Mouse (Mus musculus): ENCODE data around the gene Gm29797. TPM values are rescaled to one million over a fixed set of nuclear protein-coding genes. Genes with fewer than 3 reads are reported as not detected.

The Gm29797 gene
- polyA plus RNA-seq (2012; rRNA removed): 0.06 TPM in 1 of 2 replicates, not detected in the other

DNA sequence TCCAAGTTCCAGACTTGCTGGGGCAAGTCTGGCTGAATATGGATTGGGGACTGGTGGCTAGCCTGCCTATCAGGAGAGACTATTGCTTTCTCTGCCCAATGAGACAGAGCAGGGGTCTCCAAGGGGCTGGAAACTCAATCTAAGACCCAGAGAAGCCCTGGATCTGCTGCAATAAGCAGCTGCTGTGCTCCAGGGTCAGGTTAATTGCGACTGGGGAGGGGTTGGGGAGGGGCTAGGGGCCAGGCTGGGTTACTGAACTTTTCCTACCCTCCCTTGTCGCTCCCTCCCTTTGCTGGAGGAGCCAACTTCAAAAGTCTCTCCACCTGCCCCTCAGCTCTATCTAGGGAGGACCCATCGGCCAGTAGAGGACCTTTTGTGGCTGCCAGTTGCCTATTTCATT, at the start of gene Gm29797:
Gene Gm29797 (plus strand): TSS at position 301 of the 400 bp plus-strand sequence.

DNA sequence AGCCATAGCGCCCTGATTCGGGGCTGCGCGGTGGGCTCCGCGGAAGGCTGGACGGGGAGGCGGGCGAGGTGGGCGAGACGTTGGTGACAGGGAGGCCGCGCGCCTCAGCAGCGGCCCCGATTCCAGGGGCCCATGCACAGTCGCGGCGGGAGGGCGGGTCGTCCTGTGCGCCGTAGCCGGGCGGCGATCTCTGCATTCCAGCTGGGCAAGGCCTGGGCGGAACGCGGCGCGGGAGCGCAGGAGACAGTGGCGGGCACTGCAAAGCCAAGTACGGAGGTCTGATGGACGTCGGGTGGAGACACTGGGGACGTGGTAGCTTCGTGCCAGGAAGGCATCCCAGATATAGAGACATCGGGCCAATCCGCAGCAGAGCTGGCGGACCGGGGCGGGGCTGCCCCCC, 14.5 kb downstream of the Gm29797 start, which contains the start of gene Sox18:
Gene Sox18 (minus strand): TSS at position 315 of the 400 bp plus-strand sequence.

DNA sequence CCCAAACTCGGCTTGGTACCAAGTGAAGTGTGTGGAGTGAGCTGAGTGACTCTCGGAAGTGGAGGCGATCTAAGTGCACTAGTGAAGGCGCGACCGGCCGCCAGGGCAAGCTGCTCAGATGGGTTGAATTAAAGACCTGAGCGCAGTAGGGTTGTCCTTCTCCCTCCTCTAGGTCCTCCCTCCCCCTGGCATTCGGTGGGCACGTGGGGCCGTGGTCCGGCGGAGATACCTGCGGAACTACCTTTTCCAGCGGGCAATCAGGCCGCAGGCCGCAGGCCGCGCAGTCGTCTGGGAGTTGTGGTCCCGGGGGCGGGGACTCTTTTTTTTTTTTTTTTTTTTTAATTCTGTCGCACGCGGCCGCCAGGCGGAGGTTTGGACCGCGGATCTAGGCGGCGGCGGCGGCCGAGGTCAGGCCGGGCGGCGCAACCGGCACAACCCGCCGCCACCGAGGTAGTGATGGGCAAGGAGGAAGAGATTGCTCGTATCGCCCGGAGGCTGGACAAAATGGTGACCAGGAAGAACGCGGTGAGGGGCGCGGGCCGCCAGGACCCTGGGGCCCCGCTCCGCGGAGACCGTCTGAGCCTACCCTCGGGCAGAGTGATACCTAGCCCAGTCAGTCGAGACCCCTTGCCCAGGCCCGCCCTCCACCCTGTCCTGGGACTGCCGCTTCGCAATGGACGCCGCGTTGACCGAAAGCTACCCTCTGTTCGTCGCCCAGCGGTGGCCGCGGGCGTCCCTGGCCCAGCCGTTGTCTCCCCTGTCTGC, 23.3 kb downstream of the Gm29797 start, which contains the start of gene Tcea2:
Gene Tcea2 (plus strand): TSS at position 360 of the 765 bp plus-strand sequence.

DNA sequence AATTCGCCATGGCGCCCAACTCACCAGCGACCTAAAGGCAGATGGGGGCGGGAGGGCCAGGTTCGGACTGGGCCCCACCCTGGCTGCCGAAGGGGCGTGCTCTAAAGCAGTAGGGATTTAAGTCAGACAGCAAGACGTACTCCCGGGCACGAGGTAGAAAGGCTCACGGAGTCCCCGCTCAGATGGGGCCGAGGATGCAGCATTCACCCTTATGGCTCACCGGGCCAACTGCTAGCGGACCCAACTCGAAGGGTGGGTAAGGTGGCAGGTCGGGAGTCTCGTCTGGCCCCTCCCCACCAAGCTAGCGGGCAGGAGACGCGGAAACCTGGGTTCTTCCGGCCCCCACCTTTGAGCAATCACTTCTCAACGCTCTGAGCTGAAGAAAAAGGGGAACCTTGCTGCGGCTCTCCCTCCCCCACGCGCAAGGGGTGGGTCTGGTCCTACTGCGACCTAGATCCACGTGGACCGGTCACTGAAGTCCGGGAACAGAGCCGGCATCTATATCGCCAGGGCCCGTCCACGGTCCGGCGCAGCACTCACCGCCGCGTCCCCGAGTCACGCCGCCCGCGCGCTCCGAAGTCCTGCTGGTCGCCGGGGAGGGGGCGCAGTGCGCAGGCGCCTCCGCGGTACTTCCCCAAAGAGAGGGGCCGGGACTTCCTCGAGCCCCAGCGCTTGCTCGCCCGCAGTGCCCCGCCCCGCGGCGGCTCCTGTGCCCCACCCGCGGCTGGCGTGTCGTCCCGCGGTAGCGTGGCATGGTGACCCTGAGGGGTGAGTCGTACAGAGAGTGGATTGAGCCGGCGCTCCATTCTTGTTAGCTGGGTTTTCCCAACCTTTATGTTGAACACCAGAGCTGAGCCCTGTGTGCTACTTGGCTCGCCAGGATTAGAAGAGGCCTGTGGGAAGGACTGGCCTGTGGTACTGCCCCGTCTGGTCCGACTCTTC, 36.8 kb downstream of the Gm29797 start, which contains the start of gene Rgs19:
Gene Rgs19 (minus strand): TSS at position 639 of the 942 bp plus-strand sequence.

GRCm38 (mm10) chr2:181698241-181698640, 41.4 kb downstream of the Gm29797 start, which contains the start of gene Lkaaear1:
TSS of gene Lkaaear1 (minus strand) at chr2:181698442.

Other genes starting within 250 kb of the Gm29797 start
- gene Zbtb46, start 197.6 kb upstream of the Gm29797 start, polyA plus RNA-seq (2012; rRNA removed): 2.8 and 3.5 TPM in 2 replicates
- not detected in 2 replicates for gene Abhd16b, start 163.8 kb upstream of the Gm29797 start, polyA plus RNA-seq (2012; rRNA removed)
- 32.5 and 33.9 TPM in 2 replicates for gene Tpd52l2, start 159.9 kb upstream of the Gm29797 start, polyA plus RNA-seq (2012; rRNA removed)
- 14.9 and 17.4 TPM in 2 replicates for gene Dnajc5, start 136.5 kb upstream of the Gm29797 start, polyA plus RNA-seq (2012; rRNA removed)
- 40.3 and 46.7 TPM in 2 replicates for gene Uckl1, start 72.1 kb upstream of the Gm29797 start, polyA plus RNA-seq (2012; rRNA removed)
- gene Prpf6, start 65.2 kb upstream of the Gm29797 start, polyA plus RNA-seq (2012; rRNA removed): 17.8 and 22.9 TPM in 2 replicates
- gene Zfp512b, start 64.2 kb upstream of the Gm29797 start, polyA plus RNA-seq (2012; rRNA removed): 12.5 and 13.4 TPM in 2 replicates
- 3.4 and 3.6 TPM in 2 replicates for gene Samd10, start 57.8 kb upstream of the Gm29797 start, polyA plus RNA-seq (2012; rRNA removed)
- gene Sox18, start 14.6 kb downstream of the Gm29797 start, polyA plus RNA-seq (2012; rRNA removed): 7.6 and 7.7 TPM in 2 replicates
- 4.4 and 5.1 TPM in 2 replicates for gene Tcea2, start 23.3 kb downstream of the Gm29797 start, polyA plus RNA-seq (2012; rRNA removed)
- gene Rgs19, start 36.9 kb downstream of the Gm29797 start, polyA plus RNA-seq (2012; rRNA removed): 31.3 and 37.0 TPM in 2 replicates
- gene Lkaaear1, start 41.4 kb downstream of the Gm29797 start, polyA plus RNA-seq (2012; rRNA removed): not detected in 2 replicates
- 0.10 and 0.14 TPM in 2 replicates for gene Oprl1, start 58.0 kb downstream of the Gm29797 start, polyA plus RNA-seq (2012; rRNA removed)
- 0.01 TPM in 1 of 2 replicates, not detected in the other for gene Myt1, start 106.3 kb downstream of the Gm29797 start, polyA plus RNA-seq (2012; rRNA removed)
- 12.0 and 13.5 TPM in 2 replicates for gene Pcmtd2, start 180.8 kb downstream of the Gm29797 start, polyA plus RNA-seq (2012; rRNA removed)
- gene Polr3k, start 207.3 kb downstream of the Gm29797 start, polyA plus RNA-seq (2012; rRNA removed): 8.8 and 9.3 TPM in 2 replicates